Mouse (Mus musculus): ENCODE measurements around the gene Aunip.

Gene Aunip

DNA sequence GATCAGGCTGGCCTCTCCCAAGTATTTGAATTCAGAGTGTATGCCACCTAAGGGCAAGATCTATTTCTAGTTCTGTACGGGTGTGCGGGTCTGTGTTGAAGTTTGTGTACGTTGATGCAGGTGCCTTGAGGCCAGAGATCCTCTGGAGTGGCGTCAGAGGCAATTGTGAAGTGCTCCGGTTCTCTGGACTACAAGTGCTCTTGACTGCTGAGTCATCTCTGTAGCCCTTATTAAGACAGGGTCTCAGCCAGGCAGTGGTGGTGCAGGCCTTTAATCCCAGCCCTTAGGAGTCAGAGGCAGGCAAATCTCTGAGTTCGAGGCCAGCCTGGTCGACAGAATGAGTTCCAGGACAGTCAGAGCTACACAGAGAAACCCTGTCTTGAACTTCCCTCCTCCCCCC, 4.8 kb downstream of the Aunip start:
- no peak for DNase-seq (ENCODE audit: low read depth, low spot score)

DNA sequence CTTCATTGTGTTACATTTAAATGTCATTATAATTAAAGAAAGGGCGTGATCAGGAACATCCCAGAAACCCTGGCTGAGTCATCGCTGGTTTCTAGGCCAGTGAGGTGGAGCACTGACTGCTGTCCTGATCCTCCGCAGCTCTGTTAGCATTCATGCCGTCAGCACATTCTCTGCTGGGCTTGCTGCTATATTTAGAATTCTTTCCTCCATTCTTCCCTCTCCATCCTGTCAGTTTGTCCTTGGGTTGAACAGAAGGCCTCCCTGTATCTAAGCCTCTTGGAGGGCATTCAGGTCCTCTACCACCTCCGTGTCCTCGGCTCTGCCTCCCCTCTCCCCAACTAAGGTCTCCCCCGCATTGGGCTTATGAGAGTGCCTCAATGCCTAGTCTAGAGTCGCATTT, 6.2 kb downstream of the Aunip start:
- DNase-seq (ENCODE audit: low read depth, low spot score): no peak

DNA sequence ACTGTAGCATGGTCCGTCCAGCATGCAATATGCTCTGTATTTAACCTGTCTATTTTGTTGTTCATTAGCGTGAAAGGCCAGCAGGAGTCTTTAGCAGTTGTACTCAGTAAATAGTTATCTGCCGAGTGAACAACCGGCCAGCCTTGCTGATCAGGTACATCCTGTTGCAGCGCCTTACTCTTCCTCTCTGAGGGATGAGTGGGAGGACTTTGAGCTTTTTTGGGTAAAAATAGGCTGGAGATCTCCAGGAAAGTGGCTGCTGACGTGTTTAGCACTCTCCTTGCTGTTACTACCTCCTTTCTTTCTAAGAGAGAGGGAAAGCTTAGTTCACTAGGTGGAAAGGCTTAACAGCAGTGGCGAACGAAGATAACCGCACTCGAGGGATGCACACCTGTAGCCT, 6.9 kb downstream of the Aunip start:
- no peak for DNase-seq (ENCODE audit: low read depth, low spot score)

DNA sequence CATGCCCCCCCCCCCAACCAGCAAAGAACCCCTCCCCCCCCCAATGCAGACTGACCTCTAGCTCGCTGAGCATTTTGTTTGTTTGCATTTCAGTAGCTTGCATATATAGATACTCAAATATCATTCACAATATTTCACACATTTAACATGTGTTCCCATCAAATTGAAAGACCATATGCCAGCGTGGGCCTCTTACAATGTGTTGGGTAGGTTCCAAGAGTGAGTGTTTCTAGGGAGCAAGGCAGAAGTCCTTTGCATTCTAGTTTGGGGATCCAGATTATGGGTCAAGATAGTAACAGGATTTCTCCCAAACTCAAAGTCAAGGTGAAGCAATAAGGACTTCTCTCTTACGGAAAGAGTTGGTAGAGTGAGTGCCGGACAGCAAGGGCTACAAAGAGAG, 7.7 kb downstream of the Aunip start:
- no peak for DNase-seq (ENCODE audit: low read depth, low spot score)

DNA sequence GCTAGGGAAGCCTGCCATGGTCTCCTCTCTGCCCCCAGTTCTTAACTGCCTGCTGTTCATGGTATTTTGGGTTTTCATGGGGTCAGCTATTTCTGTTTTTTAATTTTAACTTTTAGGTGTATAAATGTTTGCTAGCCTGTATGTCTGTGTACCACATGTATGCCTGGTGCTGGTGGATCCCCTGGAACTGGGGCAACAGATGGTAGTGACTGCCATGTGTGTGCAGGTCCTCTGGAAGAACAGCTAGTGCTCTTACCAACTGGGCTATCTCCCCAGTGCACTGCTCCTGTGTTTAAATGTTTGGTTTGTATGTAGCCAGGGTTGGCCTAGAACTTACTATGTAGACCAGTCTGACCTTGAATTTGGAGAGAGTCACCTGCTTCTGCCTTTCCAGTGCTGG, 8.5 kb downstream of the Aunip start:
- no peak for DNase-seq (ENCODE audit: low read depth, low spot score)

DNA sequence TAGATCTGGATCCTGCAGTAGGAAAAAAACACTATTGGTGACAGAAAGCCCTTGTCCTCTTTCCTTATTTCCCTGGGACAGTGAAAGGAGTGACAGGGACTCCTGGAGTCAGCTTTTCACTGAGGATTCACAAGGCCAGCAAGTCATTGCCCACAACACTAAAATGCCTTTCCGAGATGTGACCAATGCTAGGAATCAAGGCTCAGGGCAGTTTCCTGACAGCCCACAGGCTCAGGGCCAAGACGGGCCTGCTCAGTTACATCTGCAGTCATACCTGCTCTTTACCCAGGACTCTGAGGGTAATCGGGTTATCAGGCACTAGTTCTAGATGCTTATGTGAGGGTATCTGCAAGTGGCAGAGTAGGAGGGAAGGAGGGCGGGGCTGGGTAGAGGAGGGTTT, 12.6 kb downstream of the Aunip start:
- DNase-seq (ENCODE audit: low read depth, low spot score): no peak

DNA sequence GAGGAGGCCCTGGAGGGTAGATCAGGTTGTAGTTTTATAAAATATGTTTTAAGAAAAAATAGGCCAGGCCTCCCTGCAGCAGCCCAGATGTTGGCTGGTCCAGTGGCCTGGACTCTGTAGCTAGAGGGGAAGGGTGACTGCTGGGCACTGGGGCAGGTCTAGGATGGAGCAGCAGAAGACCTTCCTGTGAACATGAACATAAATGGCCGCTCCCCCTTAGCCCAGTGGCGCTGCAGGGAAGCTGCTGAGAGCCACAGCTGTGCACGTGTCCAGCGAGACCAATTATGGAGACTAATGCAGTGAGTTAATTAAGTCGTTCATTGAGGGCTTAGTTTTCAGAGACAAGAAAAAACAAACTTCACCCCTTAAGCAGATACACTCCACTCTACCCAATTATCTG, 15.0 kb downstream of the Aunip start:
- no peak for DNase-seq (ENCODE audit: low read depth, low spot score)

DNA sequence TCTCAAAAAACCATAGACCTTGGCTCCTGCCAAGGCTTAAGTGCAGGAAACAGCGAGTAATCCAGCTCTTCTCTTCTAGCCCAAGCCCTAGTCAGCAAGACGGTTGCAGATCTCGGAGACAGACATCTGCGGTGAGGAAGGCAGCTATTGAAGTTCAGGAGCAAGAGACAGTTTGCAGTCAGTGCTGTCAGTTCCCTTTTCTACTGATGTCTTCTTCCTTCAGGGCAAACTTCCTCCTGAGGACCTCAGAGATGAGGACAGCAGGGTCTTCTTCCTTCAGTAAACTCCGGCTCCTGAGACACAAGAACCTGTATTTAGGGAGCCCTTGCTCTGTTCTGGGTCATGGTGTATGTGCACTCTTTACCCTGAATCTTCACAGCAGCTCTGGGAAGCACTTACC, 15.4 kb downstream of the Aunip start:
- no peak for DNase-seq (ENCODE audit: low read depth, low spot score)

DNA sequence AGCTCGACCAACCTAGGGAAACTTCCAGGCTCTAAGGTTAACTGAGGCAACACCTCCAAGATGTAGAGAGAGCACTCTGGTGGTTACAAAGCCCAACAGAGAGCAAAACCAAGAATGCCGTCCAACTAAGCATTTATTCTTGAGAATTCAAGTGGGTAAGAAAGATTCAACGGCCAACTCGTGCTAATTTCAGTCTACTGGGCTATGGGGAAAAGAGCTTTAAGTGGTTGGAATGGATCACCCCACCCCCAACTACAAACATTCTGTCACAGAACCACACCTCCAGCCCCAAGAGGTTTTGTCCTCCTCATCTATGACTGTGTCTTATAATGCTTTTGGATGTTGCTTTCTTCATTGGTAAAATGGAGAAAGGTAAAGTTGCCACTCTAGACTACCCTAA, 22.1 kb downstream of the Aunip start:
- DNase-seq (ENCODE audit: low read depth, low spot score): no peak

DNA sequence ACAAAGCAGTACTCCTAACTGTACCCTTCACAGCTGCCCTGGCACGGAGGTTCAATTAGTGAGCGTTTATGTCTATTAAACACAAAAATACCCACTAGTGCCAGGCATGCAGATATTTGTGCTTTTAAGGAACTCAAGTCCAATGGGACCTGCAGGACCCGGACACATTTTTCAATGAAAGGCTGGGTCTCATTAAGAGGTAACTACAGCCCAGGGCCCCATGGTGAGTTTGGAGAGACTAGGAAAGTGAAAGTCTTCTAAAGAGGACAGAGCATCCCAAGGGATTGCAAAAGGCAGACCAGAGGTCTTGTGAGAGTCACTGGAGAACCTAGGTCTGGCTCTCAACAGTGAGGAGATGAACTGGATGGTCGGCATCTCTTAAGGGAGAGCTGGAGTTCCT, 22.6 kb downstream of the Aunip start:
- no peak for DNase-seq (ENCODE audit: low read depth, low spot score)

DNA sequence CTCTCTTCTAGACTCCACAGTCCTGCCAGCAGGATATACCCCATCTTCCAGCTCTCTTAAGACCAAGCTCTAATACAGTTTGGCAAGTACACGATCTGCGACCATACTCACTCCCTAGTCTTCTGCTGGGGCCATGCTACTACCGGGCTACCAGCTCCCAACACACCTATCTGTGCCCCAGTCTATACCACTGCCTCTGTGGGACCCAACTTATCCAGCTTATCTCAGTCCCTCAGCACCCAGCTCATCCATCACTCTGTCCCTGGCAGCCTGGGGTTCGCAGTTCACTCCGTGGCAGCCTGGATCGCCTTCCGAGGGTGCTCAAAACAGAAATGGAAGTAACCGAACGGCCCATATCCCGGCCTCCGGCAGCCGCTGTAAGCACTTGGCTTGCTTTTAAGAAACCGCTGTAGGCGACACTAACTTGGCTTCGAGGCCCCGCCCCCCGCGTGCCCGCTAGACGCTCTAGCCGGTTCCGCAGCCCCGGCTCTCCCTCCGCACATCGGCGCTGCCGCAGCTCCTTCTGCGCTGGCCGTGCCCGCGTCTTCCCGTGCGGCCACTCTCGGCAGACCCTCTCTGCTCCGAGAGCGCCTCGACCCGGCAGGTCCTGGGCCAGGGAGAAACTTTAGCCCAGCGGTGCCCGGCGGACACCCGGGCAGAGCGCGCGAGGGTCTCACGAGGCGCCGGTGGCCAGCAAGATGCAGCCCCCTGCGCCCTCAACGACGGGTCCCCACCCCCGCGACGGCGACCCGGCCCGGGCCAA, 23.5 kb downstream of the Aunip start:
- peak; percentile 73 for DNase-seq (ENCODE audit: low read depth, low spot score)

DNA sequence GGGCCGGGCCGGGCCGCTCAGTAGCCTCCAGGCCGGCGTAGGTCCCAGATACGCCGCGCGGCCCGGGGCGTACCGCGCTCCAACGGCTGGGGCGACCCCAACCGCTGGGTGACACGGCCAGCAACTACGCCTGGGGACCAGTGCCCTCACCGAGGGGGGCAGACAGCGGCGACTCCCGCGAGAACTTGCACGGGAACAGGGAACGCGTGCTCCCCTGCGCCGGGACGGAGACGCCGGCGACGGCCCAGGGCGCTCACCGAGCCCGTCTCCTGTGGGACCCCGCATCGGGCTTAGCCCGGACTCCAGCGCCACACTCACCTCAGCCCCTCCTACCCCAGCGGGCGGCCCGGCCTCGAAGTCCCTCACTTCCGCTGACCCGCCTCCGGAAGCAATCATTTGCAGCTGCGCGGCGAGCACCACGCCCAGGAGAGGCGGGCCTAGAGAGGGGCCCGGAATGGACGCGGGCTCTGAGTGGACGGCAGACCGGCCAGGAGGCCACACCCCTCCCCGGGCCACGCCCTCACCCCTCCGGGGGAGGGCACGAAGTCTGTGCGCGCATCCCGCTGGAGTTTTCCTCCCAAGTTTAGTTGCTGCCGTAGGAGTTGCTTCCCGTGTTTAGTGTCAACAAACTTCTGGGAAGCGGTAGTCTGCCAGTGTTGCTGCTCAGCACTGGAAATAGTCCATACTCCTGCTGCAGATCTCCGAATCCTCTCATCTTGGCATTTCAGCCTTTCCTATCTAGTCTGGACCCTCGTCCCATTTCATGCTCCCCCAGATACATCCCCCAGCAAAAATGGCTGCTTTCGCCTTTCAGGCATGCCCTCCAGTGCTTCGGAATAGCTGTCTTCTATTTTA, 24.4 kb downstream of the Aunip start, which contains the start of gene Mtfr1l:
Gene Mtfr1l (minus strand): TSS at position 456 of the 855 bp plus-strand sequence.
- DNase-seq (ENCODE audit: low read depth, low spot score): peak; percentile 98

DNA sequence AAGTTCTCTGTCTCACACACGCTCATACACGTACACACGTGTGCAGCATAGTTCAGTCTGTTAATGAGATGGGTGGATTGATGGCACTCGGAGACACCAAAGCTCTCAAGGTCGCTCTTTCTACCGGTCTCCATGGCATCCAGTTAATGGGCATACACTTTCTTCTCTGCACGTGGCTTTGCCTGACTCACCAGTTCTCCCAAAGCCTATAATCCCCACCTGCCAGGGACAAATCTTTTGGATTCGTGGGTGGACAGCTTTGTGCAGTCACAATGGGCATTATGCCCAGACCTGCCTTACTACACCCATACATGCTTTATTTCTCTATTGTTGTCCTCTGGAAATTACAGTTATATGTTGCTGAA, 25.0 kb downstream of the Aunip start:
- no peak for DNase-seq (ENCODE audit: low read depth, low spot score)

DNA sequence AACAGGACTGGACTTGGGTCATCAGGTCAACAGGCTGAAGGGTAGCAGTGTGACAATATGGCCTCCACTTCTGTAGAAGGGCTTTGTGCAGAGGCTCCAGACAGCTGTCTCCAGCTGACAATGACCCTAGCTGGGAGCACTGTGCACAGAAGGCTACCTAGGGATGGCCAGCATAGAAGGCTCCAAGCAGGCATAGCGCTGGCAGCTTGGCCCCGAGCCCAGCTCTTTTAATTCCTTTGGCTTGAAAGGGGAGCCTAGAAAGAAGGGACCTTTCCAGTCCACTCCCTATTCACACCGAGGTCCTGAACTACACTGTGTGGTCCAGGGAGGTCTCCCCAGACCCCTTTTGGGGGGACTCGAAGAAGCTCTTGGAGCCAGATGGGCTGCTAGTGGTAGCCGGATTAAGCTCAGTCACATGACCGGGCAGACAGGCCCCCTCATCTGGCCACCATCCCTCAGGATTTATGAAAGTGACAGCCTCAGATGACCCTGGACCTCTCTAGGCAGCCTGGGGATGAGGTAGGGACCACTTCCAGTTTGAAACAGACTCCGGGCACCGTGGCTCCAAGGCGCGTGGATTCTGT, 28.3 kb downstream of the Aunip start:
- no peak for DNase-seq (ENCODE audit: low read depth, low spot score)

DNA sequence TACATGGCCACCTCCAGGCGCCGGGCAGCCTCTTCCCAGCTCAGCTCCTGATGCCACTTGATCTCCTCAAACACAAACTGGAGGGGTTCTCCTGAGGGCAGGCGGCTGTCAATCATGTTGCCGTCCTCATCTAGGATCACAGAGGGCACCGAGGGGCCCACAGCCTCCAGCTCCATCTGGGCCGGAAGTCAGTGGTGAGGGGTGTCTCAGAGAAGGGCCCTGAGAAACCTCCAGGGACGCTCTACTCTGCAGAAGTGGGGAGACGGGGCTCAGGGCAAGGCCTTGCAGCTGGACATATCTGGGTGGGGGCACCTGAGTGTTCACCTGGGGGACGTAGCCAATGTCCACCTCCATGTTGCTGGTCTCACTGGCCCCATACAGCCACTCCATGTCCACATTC, 31.9 kb downstream of the Aunip start:
- DNase-seq (ENCODE audit: low read depth, low spot score): no peak

DNA sequence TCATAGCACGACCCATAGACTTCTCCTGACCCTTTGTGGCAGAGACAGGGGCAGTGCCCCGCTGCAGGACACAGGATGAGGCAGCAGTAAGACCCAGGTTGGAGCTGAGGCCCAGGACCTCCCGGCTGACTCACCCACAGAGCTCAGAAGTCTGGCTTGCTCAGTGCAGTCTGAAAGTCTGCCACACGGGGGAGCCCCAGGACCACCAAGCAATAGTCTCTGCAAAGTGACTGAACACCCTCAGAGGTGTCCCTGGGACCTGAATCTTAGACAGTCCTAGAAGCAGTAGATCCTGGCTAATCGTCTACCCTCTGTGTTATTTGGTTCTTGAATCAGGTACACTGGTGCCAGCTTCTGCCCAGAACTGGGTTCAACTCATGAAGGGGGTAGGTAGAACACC, 32.5 kb downstream of the Aunip start:
- DNase-seq (ENCODE audit: low read depth, low spot score): peak; percentile 82

DNA sequence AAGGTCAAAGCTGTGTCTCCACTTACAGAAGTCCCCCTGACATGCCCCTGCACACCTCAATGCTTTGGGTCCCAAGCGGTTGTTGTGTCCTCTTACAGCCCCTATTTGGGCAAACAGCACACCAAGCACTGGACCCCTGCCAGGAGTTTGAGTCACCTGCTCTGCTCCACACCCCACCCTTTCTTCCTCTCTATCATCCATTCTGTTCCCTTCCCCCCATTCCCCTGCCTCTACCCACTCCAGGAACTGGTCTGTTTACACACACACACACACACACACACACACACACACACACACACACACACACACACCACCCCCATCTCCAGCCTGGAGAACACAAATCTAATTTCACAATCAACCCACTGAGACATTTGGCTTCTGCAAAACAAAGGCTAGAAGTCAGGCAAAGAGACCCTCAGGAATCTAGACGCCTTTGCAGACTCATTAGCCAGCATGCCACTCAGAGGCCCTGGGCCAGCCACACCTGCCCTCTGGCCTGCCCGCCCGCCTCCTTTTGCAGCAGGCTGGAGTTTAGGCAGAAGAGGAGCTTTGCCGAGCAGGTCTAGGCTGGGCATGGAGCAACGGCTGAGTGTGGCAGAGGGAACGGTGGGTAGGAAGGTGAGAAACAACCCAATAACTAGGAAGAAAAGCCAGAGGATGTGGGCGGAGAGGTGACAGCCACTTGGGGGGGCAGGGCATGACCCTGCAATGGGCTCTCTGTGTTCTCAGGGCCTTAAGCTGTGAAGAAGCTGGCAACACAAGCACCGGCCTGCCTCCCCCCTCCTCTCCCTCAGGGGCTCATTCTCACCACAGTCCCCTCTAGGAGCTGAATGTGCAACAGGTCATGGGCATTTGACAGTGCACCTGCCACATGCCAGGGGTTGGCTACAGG, 36.3 kb downstream of the Aunip start:
- DNase-seq (ENCODE audit: low read depth, low spot score): no peak

DNA sequence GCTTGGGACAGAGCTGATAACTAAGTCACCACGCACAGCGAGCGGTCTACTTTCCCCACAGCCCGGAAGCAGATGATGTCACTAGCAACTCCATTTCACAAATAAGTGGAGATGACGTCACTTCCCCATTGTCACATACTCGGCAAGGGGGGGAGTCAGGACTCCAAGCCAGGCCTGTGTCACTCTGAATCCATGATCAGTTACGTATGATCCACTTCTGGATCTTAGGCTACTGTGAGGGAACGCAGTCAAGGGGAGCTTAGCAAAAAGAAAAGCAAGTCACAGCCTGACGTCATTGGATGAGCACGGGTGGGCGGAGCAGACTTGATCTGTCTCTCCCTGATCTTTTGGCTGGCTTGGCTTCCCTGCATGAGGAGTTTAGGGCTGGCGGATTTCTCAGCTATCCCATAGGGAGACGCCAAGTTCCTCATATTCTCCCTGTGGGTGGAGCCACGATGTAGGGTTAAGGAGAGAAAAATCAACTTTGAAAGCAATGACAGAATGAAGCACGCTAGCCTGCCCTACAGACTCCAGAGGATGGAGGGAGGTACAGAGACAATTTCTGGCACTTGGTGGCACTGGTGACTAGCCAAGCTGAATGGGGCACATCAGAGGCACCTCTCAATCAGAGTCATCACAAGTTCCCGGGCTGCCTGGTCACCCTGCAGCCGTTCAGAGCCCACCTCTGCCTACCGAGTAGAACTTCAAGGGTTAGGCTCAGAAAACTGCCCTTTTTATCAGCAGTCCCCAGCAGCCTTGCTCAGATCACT, 37.6 kb downstream of the Aunip start:
- DNase-seq (ENCODE audit: low read depth, low spot score): peak; percentile 38

DNA sequence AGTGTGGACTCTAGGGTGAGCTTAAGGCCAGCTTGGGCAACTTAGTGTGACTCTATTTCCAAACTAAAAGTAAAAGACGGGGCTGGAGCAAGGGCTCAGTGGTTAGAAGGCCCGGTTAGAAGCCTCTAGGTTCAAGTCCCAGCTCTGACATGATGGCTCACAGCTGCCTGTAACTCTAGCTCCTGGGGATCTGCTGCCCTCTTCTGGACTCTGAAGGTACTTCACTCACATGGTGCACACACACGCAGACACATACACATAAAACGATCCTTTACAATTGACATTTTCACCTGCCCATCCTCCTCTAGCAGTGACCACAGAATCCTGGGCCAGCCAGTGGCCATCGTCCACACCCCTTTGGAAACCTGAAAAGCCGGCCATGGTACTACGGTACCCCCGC, 39.1 kb downstream of the Aunip start:
- DNase-seq (ENCODE audit: low read depth, low spot score): peak; percentile 72

DNA sequence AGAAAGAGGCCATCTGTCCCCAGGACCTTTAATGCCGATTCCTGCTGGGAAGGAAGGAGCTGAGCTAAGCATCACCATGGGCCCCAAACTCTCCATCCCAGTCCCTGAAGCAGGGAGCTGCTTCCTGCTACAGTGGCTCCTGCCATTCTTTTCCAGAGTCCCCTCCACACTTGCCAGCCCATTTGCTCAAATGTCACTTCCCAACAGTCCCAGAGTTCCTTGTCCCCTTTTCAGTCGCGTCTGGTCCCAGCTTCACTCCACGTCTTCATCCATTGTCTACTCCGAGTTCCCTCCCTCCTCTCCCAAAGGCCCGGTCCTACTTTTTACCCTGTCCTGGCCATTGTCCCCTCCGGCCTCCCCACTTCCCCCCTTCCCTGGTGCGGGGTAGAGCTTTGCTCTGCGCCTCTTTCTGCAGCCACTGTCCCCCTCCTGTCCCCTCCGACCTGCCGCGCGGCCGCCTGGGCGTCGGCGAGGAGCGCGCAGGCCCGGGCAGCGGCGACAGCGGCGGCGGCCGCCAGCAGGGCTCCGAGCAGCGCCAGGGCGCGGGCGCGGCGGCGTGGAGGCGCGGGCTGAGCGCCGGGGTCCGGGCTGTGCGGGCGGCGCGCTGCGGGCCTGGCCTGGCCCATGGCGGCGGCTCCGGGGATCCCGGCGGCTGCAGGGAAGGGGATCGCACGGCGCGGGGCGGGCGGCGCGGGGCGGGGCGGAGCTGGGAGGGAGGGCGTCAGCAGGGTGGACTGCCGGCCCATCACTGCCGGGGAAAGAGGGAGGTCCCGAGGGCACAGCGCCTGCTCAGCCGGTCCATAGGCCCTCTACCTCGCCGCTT, 40.9 kb downstream of the Aunip start, which contains the start of gene Selenon:
Gene Selenon (minus strand): TSS at position 673 of the 823 bp plus-strand sequence.
- DNase-seq (ENCODE audit: low read depth, low spot score): no peak
